Mouse (Mus musculus): ENCODE measurements around the gene Tenm3.

DNA sequence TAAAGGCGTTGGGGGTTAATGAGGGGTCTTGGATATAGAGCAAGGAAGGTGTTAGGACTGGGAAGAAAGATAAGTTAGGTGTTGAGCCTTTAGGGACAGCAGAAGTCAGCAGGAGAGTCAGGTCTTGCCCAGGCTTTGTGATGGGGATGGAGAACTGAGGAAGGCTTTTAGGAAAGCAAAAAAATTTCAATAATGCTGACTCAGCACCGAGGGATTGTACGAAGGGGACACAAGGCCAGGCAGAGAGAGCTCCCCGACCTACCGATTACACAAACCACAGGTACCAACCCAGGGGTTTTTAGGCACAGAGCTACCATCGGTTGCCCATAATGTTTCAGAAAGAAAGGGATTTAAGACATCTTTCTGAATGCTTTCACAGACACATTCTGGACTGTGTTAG, 583.9 kb downstream of the Tenm3 start:
- TF ChIP-seq EP300 (IDR thresholded peaks at IDR 0.05; ENCODE audit: low read depth), result no peak
- TF ChIP-seq CTCF (IDR thresholded peaks at IDR 0.05; ENCODE audit: low read depth), result no peak

Measured in liver, postnatal 0 days (tissue).